Mouse (Mus musculus): ENCODE results near the gene Rnf5.

Rnf5 gene

GRCm38 (mm10) chr17:34587423-34587811 lies 16.1 kb downstream of the Rnf5 start:
- CTCF ChIA-PET = no interaction called here

- CTCF ChIA-PET = no interaction called here
These were observed 16.6 kb downstream of the Rnf5 start for GRCm38 (mm10) chr17:34586796-34587422.

- CTCF ChIA-PET = no interaction called here
These were observed 17.4 kb downstream of the Rnf5 start for GRCm38 (mm10) chr17:34585877-34586771.

- CTCF ChIA-PET = interaction anchor here (0.6 kb wide), 1 partner anchor 645 kb away, joined by 3 read pairs; no protein-coding TSS in a partner anchor
These were observed 18.4 kb downstream of the Rnf5 start for GRCm38 (mm10) chr17:34585121-34585520.

GRCm38 (mm10) chr17:34583819-34584218 lies 19.7 kb downstream of the Rnf5 start:
- CTCF ChIA-PET = no interaction called here

GRCm38 (mm10) chr17:34583397-34583796 lies 20.1 kb downstream of the Rnf5 start:
- CTCF ChIA-PET = no interaction called here

GRCm38 (mm10) chr17:34582528-34582927 lies 21.0 kb downstream of the Rnf5 start:
- CTCF ChIA-PET = no interaction called here

GRCm38 (mm10) chr17:34578070-34578469 lies 25.4 kb downstream of the Rnf5 start:
- CTCF ChIA-PET = no interaction called here

- CTCF ChIA-PET = no interaction called here
These were observed 26.9 kb downstream of the Rnf5 start for GRCm38 (mm10) chr17:34576577-34576976.

- CTCF ChIA-PET = interaction anchor here (1.2 kb wide), 1 partner anchor 41 kb away, joined by 6 read pairs; no protein-coding TSS in a partner anchor
These were observed 31.1 kb downstream of the Rnf5 start for GRCm38 (mm10) chr17:34572361-34572760.

- CTCF ChIA-PET = interaction anchor here (1.2 kb wide), 1 partner anchor 41 kb away, joined by 6 read pairs; no protein-coding TSS in a partner anchor
These were observed 31.6 kb downstream of the Rnf5 start for GRCm38 (mm10) chr17:34571875-34572274.

- CTCF ChIA-PET = no interaction called here
These were observed 33.6 kb downstream of the Rnf5 start for GRCm38 (mm10) chr17:34569919-34570318.

GRCm38 (mm10) chr17:34568421-34568820 lies 35.1 kb downstream of the Rnf5 start:
- CTCF ChIA-PET = no interaction called here

- CTCF ChIA-PET = no interaction called here
These were observed 36.2 kb downstream of the Rnf5 start for GRCm38 (mm10) chr17:34567311-34567710.

- CTCF ChIA-PET = interaction anchor here (1.1 kb wide), 1 partner anchor 9 kb away, joined by 4 read pairs; no protein-coding TSS in a partner anchor
These were observed 38.7 kb downstream of the Rnf5 start for GRCm38 (mm10) chr17:34564796-34565195.

- CTCF ChIA-PET = interaction anchor here (1.1 kb wide), 1 partner anchor 8 kb away, joined by 4 read pairs; no protein-coding TSS in a partner anchor
These were observed 39.5 kb downstream of the Rnf5 start, which contains the start of gene Notch4 for GRCm38 (mm10) chr17:34564003-34564421. TSS of gene Notch4 (plus strand) at chr17:34564268.

- CTCF ChIA-PET = no interaction called here
These were observed 40.1 kb downstream of the Rnf5 start for GRCm38 (mm10) chr17:34563354-34563753.

GRCm38 (mm10) chr17:34562595-34562994 lies 40.9 kb downstream of the Rnf5 start:
- CTCF ChIA-PET = interaction anchor here (0.6 kb wide), 1 partner anchor 528 kb away, joined by 4 read pairs; no protein-coding TSS in a partner anchor

GRCm38 (mm10) chr17:34561200-34561599 lies 42.3 kb downstream of the Rnf5 start:
- CTCF ChIA-PET = interaction anchor here (0.6 kb wide), 1 partner anchor 318 kb away, joined by 8 read pairs; the partner anchor contains the start of gene Zbtb12

- CTCF ChIA-PET = interaction anchor here (0.6 kb wide), 2 partner anchors 71 to 319 kb away, joined by 3 to 8 read pairs; partner anchors contain the start of gene Zbtb12
These were observed 43.1 kb downstream of the Rnf5 start for GRCm38 (mm10) chr17:34560438-34560837.

- CTCF ChIA-PET = no interaction called here
These were observed 43.6 kb downstream of the Rnf5 start for GRCm38 (mm10) chr17:34559895-34560294.

- CTCF ChIA-PET = interaction anchor here (0.6 kb wide), 1 partner anchor 320 kb away, joined by 3 read pairs; no protein-coding TSS in a partner anchor
These were observed 44.4 kb downstream of the Rnf5 start for GRCm38 (mm10) chr17:34559116-34559515.
